In the genomic region with DNA sequence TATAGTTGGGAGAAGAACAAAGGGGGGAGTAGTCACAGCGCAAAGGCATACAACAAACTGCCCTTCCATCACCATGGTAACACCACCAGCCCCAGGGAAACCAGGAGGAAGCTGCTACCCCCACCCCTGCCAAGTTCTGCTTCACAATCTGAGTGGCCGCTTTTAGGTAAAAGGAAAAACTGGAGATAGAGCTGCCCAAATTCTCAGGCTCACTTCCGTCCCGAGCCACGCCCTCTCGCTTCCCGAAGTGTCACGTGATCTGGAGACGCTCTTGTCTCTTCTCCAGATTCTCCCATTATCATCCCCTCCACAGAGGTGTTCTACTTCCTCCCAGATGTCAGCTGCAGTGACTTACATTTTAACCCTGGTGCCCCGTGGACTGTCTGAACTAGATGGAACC, we compare ENCODE assay signal across 9 mouse cellular contexts.
DNase-seq lines count a peak whose midpoint lies in the region; ATAC-seq and TF ChIP-seq lines count a peak whose summit lies in the region.
"Had no signal": no experiment of that assay in that cellular context is flagged by ENCODE, and none has a peak within 500 bp of the region (broad histone marks: within the 10 kb centered on the region; RNA-seq: fewer than 3 reads in every experiment).

No protein-coding gene starts in this region.

- H3K9me3 ChIP-seq in heart, embryonic 13.5 days = peaks cover 6% of the 10 kb centered on the region; the same call in 1 of the 2 replicates
- H3K9me3 ChIP-seq in midbrain, embryonic 14.5 days (ENCODE audit: control insufficient read depth, low read length) = no peaks in the 10 kb centered on the region; the same call in 1 of the 2 replicates
- 0 out of 2 replicates have a peak, but pooled peaks cover 4% of the 10 kb centered on the region for H3K9me3 ChIP-seq in intestine, postnatal 0 days (ENCODE audit: control insufficient read depth)
- H3K9me3 ChIP-seq: limb, embryonic 15.5 days had no signal

- no peak overlapping the region for H3K27ac ChIP-seq in heart, embryonic 13.5 days (replicated peaks)
- no peak overlapping the region for H3K27ac ChIP-seq in midbrain, embryonic 14.5 days (replicated peaks; ENCODE audit: low read depth, low read length)
- H3K27ac ChIP-seq in intestine, postnatal 0 days (ENCODE audit: low read depth, low read length) = no peak overlapping the region
- H3K27ac ChIP-seq: limb, embryonic 15.5 days had no signal

- no peak for DNase-seq in heart, postnatal 25 days (ENCODE audit: low spot score)
- peak; percentile 85 for DNase-seq in R1 (ENCODE audit: low read depth, low spot score)
- peak; percentile 68 for DNase-seq in midbrain, embryonic 14.5 days
- DNase-seq in ovary, adult 18-20 months (ENCODE audit: low spot score) = no peak
- no peak for DNase-seq in cerebellum, postnatal 25 days

- intact Hi-C loops in heart, postnatal 25 days (cut with DNase I) = no loop called here

- peak overlapping the region; percentile 37 for H3K4me2 ChIP-seq in heart, embryonic 13.5 days
- no peak overlapping the region for H3K4me2 ChIP-seq in midbrain, embryonic 14.5 days (ENCODE audit: low read length)
- no peak overlapping the region for H3K4me2 ChIP-seq in intestine, postnatal 0 days (replicated peaks; ENCODE audit: low read depth)
- H3K4me2 ChIP-seq: limb, embryonic 15.5 days had no signal

- ATAC-seq in heart, embryonic 13.5 days (ENCODE audit: extremely low read depth, insufficient number of reproducible peaks, low FRiP score, low TSS enrichment) = no peak
- peak; percentile 68 to 74 for ATAC-seq in hematopoietic stem cell, adult 5-6 weeks (replicated peaks in 1 of 2; ENCODE audit: insufficient read depth in 1 of 2, low FRiP score in 2 of 2, low TSS enrichment in 1 of 2, low read depth in 1 of 2, poor library complexity in 2 of 2, severe bottlenecking in 2 of 2)
- ATAC-seq in midbrain, embryonic 14.5 days (ENCODE audit: low FRiP score, low TSS enrichment) = peak; percentile 62; the same call in 1 of the 2 replicates
- no peak for ATAC-seq in intestine, postnatal 0 days

- no peaks in the 10 kb centered on the region for H3K27me3 ChIP-seq in heart, embryonic 13.5 days (replicated peaks)
- H3K27me3 ChIP-seq in midbrain, embryonic 14.5 days (ENCODE audit: control insufficient read depth, insufficient read depth, low read length) = no peaks in the 10 kb centered on the region
- no peaks in the 10 kb centered on the region for H3K27me3 ChIP-seq in intestine, postnatal 0 days (replicated peaks; ENCODE audit: control insufficient read depth, insufficient read depth, low read length)
- H3K27me3 ChIP-seq: limb, embryonic 15.5 days had no signal

- H3K36me3 ChIP-seq in heart, embryonic 13.5 days = no peaks in the 10 kb centered on the region
- no peaks in the 10 kb centered on the region for H3K36me3 ChIP-seq in midbrain, embryonic 14.5 days (ENCODE audit: control insufficient read depth, insufficient read depth, low read length)
- H3K36me3 ChIP-seq in intestine, postnatal 0 days (ENCODE audit: control insufficient read depth, insufficient read depth) = no peaks in the 10 kb centered on the region
- H3K36me3 ChIP-seq: limb, embryonic 15.5 days had no signal

- no peaks in the 10 kb centered on the region for H3K4me1 ChIP-seq in heart, embryonic 13.5 days
- no peaks in the 10 kb centered on the region; the same call in 1 of the 2 replicates for H3K4me1 ChIP-seq in midbrain, embryonic 14.5 days (ENCODE audit: control insufficient read depth, insufficient read depth, low read length)
- no peaks in the 10 kb centered on the region for H3K4me1 ChIP-seq in intestine, postnatal 0 days (replicated peaks; ENCODE audit: control insufficient read depth, insufficient read depth, low read length)

- no peak overlapping the region for H3K4me3 ChIP-seq in heart, embryonic 13.5 days
- H3K4me3 ChIP-seq in midbrain, embryonic 14.5 days (replicated peaks; ENCODE audit: low read depth, low read length) = no peak overlapping the region
- no peak overlapping the region for H3K4me3 ChIP-seq in intestine, postnatal 0 days (ENCODE audit: low read depth, low read length)
- H3K4me3 ChIP-seq: limb, embryonic 15.5 days had no signal

- no peak overlapping the region for H3K9ac ChIP-seq in heart, embryonic 13.5 days
- no peak overlapping the region for H3K9ac ChIP-seq in midbrain, embryonic 14.5 days (replicated peaks; ENCODE audit: low read length)
- H3K9ac ChIP-seq in intestine, postnatal 0 days (ENCODE audit: low read depth, low read length) = no peak overlapping the region
- H3K9ac ChIP-seq: limb, embryonic 15.5 days had no signal

- TF ChIP-seq CTCF in intestine, postnatal 0 days (IDR thresholded peaks at IDR 0.05; ENCODE audit: low read depth) = no peak

- WGBS in heart, embryonic 13.5 days = 57% methylated on average over 10 of the region's 10 CpGs
- WGBS in midbrain, embryonic 14.5 days = 70% methylated on average over 10 of the region's 10 CpGs
- whole genome bisulfite sequencing in intestine, postnatal 0 days = 64% methylated on average over 10 of the region's 10 CpGs

Comparison
In these comparisons a context has a peak if more than half of its experiments do, and no peak if none do; other contexts are left out.
1. ATAC-seq: peak in hematopoietic stem cell, adult 5-6 weeks (2 of 2) and midbrain, embryonic 14.5 days (single experiment); none in heart, embryonic 13.5 days (single experiment) and intestine, postnatal 0 days (single experiment).
2. DNase-seq: peak in R1 (single experiment) and midbrain, embryonic 14.5 days (single experiment); none in heart, postnatal 25 days (single experiment), ovary, adult 18-20 months (single experiment) and cerebellum, postnatal 25 days (0 of 2).